Mouse (Mus musculus) adrenal gland, postnatal 14 days (tissue): ENCODE data around the gene Map3k6. TPM values are rescaled to one million over a fixed set of nuclear protein-coding genes. Genes with fewer than 3 reads are reported as not detected.

ENCODE experiments used
- DNase-seq: peaks from one replicate; pipeline ENCODE4 v3.0.0; 2021; ENCODE audit warnings: mixed read lengths
- long read RNA-seq, 2 experiments: library from polyadenylated mRNA; stranded (forward); transcript quantifications; one replicate each; pipeline ENCODE4 v2.0.0; 2021
- total RNA-seq: library from RNA; stranded (reverse); gene quantifications from 2 replicates; pipeline ENCODE4 v1.2.3, GENCODE M21; 2021

Map3k6 gene
- total RNA-seq: 35.3 and 61.4 TPM in 2 replicates
- long read RNA-seq, experiment 1, full-length matches to known transcripts: 7 of 21 reads
- long read RNA-seq, experiment 1, partial matches to known transcripts: 7 of 21 reads
- long read RNA-seq, experiment 1, other reads (novel, unspliced or antisense): 7 of 21 reads
- long read RNA-seq, experiment 2, full-length matches to known transcripts: 15 of 23 reads
- long read RNA-seq, experiment 2, partial matches to known transcripts: 6 of 23 reads
- long read RNA-seq, experiment 2, other reads (novel, unspliced or antisense): 2 of 23 reads

DNA sequence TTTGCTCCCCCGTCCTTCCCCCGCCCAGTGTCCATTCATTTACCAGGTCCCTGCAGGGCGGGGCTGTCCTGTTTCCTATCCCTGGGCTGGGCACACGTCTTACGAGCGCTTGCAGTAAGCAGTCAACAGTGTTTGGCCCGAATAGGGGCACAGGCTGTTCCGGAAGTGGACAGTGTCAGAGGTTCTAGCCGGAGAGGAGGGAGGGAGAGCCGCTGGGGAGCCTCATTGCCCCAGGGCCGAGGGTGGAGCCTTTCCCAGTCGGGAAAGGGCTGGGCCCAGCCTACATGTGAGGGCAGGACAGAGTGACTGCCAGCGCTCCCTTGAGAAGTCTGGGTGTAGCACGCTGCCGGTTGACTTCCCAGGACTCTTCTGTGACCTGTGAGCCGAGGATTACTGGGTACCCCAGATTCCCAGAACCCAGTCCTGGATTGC is at the start of gene Map3k6:
Gene Map3k6 (plus strand): TSS at position 329 of the 432 bp plus-strand sequence.
- peak; percentile 94 for DNase-seq

DNA sequence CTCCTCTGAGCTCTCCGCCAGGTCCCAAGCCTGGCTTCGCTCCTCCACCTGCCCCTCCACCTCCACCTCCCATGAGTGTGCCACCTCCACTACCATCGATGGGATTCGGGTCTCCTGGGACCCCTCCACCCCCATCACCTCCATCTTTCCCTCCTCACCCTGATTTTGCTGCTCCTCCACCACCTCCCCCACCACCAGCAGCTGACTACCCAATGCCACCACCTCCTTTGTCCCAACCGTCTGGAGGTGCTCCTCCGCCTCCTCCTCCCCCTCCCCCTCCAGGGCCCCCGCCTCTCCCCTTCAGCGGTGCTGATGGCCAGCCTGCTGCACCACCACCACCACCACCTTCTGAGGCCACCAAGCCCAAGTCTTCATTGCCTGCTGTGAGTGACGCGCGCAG is 46.1 kb upstream of the Map3k6 start:
- DNase-seq: no peak

DNA sequence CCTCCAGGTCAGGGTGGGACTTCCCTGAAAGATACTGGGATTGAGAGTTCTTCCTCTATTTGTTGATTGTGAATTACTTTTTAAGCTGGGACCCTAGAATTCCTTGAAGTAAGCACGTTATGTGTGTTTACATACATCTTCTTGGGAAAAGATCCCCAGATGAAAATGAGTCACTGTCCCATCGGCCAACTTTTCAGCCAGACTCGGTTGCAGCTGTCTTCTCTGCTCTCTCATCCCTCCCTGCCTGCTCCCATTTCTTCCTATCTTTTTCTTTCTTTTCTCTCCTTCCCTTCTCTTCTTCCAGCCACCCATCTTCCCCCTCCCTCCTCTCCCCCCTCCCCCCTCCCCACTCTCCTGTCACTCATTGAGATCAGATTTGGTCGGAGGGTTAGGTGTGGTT is 45.6 kb upstream of the Map3k6 start:
- DNase-seq: no peak

DNA sequence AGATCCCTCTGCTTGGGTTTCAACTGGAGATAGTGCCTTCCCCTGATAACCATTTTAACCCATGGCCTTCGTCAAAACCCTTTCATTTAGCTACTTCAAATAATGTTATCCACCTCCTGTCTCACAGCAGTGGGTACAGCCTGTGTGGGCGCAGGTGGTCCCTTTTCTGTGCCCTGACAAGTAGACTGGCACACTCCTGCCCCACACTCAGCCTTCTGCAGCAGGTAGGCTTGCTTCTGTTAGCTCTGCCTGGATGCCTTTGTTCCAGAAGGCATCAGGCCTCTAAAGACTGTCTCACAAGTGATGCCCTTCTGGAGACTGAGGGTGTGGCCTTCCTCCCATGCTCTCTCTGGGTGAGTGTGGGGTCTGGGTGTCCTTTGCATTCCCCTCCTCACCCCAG is 44.5 kb upstream of the Map3k6 start:
- no peak for DNase-seq

DNA sequence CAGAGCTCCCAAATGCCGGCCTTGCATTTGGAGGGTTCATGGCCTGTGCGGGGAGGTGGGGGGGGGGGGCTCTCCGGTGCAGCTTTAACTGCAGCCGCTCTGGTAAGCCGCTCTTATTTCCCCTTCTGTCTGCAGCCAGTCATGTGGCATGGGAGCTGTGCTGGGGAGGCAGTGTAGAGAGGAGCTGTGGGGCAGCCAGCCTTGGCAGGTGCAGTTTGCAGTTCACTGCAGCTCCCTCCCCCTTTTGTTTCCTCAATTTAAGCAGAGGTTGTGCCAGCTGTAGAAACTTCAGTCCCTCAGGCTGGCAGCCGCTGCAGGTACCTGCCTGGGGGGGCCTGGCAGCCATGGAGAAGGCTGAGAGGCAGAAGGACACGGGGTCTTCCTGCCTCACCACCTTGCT is 43.8 kb upstream of the Map3k6 start:
- no peak for DNase-seq

DNA sequence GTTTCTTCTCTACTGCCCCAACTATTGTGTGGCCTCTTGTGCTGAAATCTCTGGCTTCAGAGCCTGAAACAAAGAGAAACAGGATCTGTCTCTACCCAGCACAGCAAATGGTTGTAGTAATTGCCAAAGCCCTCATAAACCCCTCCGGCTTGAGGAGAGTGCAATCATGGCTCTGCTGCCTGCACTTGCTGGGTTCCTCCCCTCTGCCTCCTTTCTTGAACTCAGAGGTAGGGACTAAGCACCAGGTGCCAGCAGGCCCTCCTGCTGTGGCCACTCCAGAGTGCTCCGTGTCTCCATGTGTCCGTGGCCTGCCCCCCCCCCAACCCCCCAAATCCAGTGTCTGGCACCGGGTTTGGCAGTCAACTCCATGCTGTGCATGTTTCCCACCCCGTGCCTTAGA is 43.3 kb upstream of the Map3k6 start:
- DNase-seq: no peak

DNA sequence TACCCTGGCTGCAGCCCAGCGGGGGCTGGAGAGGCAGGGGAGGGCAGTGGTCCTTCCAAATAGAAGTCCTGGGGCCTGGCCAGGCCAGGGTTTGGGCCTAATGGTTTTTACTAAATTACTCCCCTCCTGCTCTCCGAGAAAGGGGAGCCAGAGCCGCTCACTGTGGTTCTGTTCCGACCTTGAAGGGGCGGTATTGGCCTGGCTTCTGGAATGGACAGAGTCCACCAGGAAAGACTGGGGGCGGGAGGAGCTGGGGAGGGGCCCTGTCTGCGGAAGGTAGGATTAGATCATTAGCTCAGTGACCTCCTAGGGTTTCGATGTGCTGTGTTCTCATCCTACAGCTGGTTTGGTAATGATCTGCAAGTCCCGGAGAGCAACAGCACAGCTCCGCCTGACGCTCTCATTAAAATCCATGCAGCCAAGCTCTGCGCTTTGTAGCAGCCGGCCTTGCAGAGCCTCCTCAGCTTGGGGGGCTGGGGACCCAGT is 42.8 kb upstream of the Map3k6 start:
- DNase-seq: peak; percentile 66

DNA sequence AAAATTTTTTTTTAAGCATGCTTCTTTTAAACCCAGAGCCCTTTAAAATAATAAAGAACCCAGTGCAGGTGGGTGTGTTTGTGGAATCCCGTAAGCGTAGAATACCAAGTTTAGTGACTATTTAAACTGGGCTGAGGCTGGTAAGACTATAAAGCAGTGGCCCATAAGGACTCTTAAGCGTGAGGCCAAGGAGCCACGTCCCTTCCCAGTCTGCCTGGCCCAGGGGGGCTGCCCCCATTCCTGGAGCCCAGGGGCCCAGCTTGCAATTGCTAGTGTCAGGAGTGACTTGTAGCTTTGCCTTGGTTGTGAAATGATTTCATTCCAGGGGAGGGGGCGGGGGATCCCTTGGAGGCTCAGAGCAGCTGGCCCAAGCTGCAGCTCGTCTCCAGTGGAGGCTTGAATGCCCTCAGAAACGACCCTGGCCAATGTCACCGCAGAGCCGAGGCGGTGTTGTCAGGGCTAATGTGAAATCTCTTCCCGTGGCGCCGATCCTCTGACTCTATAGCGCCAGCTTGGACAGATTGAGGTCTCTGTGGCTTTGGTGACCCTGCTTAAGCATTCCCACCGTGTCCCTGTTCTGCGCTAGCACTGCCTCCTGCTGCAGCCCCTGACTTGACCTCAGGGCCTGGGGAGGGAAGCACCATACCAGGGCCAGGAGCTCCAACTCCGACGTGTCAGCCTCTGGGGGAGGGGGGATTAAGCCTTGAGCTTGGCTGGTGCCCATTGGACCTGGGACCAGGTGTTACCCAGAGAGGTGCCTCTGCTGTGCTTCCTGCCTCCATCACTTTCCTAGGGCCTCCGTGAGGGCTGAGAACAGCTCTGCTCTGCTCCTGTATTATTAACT is 42.1 kb upstream of the Map3k6 start:
- DNase-seq: peak; percentile 62

DNA sequence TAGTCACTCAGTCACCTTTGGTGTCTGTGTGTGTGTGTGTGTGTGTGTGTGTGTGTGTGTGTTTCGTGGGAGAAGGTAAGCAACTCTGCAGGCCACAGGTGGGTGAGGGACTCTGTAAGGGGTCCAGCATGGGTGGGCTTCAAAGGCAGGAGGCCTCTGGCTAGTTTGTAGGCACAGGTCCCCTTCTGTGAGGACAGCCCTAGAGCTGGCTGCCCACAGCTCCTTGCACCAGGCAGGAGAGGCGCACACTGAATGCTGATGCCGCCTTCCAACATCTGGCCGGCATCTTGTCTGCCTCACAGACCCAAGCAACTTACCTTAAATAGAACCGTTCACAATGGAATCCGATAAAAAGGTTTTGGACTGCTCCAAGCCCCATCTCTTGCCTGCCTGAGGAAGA is 40.9 kb upstream of the Map3k6 start:
- no peak for DNase-seq

DNA sequence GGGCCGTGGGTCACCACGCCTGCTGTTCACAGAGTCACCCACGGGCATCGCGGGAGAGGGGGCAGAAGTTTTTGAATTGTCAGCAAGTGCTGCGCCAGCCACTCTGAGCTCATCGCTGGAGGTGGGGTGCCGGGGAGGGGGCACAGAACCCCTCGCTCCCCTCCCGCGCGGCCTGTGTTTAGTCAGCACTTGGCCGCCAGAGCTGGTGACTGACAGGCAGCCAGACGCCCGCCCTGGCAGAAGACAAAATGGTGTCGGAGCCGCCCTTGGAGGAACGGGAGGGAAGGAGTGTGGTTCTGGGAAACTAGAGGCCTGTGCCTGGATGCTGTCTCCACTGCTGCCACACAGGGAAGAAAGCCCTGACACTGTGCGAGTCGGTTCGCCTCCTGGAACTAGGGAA is 40.3 kb upstream of the Map3k6 start:
- peak; percentile 73 for DNase-seq

DNA sequence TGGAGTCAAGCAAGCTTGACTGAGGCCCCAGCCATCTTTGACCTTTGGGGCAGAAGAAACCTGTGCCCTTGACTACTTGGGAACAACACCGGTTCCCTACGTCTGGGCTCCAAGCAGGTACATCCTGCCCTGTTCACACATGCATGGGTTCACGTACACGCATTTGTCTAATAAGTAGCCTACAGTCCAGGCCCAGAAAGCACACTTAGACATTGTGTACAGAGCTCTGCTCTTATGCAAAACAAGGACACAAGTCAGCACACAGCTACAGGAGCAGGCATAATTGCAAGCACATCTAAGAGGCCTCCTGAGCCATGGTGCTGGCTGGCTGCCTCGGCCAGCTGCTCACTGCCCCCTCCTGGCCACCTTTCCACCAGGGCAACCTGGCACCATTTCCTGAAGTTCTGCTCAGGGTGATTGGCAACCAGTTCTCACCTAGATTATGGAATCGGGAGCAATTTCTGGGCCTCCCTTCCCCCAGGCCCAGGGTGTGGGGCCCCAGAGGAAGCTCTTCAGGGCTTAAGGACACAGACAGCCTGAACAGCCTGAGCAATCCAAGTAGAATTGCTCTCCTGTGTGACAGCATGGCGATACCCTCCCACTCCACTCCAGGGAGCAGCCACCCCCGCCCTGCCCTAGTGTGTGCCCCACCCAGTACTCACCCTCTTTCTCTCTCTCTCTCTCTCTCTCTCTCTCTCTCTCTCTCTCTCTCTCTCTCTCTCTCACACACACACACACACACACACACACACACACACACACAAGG is 39.4 kb upstream of the Map3k6 start:
- DNase-seq: peak; percentile 90

DNA sequence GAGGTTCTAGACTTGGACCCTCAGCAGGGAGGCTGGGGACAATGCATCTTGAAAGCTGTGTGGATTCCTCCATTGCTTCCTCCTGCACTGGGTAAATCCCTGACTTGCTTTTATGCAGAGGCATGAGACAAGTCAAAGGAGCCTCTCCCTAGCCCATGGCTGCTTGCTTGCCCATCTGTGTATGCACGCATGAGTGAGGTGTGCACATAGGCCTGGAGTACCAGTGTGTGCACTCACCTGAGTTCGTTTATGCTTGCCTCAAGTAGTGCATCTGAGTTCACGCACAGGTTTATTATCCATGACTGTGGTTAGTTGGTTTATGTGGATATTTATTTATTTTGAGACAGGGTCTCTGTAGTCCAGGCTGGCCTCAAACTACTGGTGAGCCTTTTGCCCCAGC is 38.4 kb upstream of the Map3k6 start:
- DNase-seq: no peak

DNA sequence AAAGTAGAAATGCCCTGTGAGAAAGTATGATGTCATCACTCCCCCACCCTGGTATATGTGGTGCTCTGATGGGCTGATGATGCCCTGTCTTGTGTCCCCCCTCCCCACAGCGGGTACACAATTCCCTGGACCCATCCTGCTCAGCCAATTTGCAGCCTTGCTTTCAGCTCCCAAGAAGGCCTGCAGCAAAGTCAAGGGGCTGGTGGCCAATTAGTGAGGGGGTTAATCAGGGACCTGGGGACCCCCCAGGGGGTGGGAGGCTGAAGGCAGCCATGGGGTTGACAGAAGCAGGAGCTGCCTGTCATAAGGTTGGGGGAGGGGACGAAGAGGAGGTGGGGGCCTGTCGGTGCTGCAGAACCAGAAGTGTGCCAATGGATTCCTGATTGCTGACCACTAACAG is 37.0 kb upstream of the Map3k6 start:
- DNase-seq: no peak

DNA sequence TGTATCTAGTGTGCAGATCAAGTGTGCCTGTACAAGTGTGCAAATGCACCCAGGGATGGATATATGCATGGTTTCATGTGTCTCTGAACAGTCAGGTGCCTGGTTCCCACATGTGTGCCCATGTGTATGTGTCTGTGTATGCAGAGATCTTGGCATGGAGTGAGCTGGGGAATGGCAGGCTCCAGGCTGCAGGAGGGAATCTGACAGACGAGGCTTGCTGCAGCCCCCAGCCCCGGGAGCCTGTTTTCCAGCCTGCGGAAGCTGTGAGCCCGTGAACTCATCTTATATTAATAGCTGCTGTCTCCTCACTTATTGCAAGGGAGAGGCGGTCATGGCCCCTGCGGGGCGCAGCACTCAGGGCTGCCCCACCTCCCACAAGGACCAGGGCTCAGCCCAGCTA is 36.2 kb upstream of the Map3k6 start:
- no peak for DNase-seq

DNA sequence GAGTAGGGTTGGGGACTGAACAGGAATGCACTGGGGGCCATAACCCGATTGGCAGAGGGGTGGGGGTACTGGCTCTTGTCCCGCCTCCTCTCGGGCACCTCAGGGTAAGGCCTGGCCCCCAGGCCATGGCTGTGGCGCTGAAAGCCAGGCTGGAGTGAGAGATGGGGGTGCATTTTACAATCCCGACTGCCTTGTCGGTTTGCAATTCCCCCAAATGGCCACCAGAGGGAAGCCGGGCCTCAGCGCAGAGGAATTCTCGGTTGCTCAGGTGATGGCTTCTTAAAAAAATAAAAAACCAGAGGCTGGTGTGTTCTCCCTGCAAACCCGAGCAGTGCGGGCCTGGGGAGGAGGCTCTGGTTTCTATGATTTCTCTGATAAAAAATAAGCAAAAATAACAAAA is 31.3 kb upstream of the Map3k6 start:
- peak; percentile 68 for DNase-seq

DNA sequence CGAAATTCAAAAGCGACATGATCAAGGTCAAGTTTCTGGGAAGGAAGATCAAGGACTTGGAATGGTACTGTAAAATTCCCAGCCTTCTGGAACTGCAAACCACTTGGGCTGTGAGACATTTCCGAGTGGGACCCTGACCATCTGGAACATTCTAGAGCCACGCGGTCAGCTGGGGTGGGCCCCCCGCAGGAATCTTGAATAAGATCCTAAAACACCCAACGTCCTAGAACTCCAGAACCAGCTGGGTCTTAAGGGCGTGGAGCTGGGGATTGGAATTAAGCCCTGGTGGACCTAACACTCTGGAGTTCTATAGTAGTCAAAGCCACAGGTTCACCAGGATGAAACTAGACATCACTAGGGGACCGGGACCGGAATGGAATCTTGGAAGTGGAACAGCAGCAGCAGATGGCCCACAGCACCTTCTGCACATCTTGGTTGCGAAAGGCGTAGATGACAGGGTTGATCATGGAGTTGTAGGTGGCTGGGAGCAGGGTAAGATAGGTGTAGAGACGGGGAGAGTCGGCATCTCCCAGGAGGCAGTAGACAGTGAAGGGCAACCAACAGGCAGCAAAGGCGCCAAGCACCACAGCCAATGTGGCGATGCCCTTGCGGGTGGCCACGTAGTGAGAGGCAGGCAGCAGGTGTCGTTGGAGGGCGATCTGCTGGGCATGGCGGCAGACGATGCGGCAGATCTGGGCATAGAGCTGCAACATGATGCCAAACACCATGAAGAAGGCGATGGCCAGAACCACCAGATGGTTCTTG is 30.4 kb upstream of the Map3k6 start:
- no peak for DNase-seq

DNA sequence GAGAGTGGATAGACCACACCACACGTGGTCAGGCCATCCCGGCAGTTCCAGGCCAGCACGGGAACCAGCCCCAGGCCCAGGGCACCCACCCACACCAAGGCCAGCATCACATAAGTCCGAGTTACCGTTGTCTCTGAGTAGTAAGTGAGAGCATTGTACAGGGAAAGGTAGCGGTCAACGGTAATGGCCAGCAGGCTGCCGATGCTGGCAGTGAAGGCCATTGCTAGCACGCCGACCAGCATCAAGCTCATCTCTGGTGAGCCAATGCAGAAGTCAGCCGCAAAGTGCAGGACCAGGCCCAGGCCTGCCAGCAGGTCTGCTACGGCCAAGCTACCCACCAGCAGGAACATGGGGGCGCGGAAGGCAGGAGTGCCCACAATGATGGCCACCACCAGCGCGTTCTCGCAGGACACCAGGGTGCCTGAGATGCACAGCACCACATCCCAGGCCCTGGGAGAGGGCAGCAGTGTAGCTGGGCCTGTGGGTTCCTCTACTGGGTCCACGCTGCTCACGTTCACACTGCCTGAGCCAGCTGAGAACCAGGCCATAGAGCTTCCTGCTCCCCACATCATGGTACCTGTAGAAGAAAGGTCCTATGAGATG is 29.7 kb upstream of the Map3k6 start:
- DNase-seq: no peak

DNA sequence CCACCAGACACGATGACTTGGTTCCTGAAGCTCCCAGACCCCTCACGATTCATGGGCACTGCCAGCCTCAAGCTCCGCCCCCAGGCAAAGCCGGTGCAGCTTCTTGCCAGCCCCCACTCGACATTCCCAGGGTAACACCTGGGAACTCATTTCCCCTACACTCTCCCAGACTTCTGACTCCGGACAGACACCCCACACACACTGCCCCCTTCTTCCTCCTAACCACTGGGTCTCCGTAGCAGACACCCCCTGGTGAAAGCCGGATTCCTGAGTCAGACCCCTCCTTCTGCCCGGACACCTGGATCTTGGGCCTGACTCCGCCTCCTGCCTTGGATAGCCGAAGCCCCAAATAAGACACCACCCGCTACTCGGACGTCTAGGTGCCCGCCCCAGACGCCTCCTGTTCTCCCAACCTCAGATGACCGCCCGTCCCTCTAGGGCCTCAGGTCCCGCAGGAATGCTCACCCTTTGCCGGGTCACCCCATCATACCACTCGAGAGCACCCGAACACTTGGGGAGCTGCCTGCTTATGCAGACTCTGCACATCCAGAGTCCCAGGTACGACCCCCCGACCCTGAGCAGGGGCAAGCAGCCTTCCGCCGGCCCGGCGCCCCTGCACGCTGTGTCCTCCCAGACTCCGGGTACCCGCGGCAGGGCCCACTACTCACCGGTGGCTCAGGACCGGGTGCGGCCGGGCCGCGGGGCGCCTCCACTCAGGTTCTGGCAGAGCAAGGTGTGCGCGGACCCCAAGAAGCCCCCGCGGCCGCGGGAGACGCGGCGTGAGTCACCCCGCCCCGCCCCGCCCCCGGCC is 28.7 kb upstream of the Map3k6 start, which contains the start of the genes Cd164l2 and Gpr3:
Gene Cd164l2 (plus strand): TSS at position 381 of the 811 bp plus-strand sequence.
Gene Gpr3 (minus strand): TSS at position 786 of the 811 bp plus-strand sequence.
- DNase-seq: no peak

DNA sequence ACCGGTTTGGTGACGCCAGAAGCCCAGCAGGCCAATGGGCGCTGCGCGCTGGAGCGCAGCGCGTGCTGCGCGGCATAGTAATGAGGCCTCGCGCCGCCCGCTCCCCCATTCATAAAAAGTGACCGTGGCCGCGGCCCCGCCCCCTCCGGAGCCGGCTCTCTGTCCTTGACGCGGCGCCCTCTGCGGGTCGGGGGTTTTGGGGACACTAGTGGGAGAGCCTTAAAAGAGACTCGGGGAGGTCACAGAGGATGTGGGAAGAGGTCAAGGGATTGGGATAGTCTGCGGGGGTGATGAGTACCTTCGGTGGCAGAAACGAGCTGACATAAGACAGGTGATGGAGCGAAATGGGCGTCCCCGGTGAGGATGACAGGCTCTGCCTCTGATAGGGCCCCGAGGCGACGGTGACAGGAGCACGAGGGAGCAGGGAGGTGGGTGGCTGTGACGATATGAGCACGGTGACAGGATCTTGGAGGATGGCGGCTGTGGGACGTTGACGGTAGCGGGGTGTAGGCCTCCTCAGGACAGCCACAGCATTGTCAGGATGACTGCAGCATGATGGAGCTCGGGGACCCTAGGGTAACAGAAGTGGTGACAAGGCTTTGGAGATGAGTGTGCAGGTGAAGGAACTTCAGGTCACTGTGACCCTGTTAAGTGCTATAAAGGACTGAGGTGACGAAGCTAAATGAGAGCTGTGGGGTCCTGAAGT is 27.9 kb upstream of the Map3k6 start:
- peak; percentile 88 for DNase-seq

DNA sequence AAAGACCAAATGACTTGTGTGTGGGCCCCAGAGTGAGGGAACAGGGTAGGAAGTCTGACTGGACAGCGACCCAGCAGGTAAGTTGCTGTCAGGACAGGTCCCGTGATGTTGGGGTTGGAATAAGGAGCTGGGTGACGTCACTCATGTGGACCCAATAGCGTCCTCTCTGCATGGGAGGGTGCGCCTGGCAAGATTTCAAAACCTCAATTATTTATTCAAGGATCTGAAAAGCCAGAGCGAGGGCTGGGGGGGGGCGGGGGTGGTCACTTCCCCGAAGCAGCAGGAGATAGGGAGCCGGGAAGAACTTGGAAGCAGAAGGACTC is 27.4 kb upstream of the Map3k6 start:
- DNase-seq: no peak
